Mouse (Mus musculus) liver, embryonic 13.5 days (tissue): ENCODE measurements around the gene Etnk1. TPM values are rescaled to one million over a fixed set of nuclear protein-coding genes. Genes with fewer than 3 reads are reported as not detected.
"Not testable (repeated sequence)": the region's sequence is repeated elsewhere in the genome, so short reads cannot be mapped to it uniquely, and the experiment has no call there.

Experiments used
- ATAC-seq: fragments of 200-750 bp; cut with Nextera tagmentation; 2 replicates; pipeline ENCODE4 v1.8.0; 2017; ENCODE audit warnings: low read depth, mild to moderate bottlenecking, moderate number of reproducible peaks, moderate library complexity
- DNase-seq: peaks from one replicate; pipeline ENCODE4 v3.0.0; 2022
- H3K27ac ChIP-seq: fragments of 300-500 bp; sonication (generic); 2 replicates; pipeline ENCODE4 v1.5.1; 2015; ENCODE audit warnings: moderate library complexity, mild to moderate bottlenecking, inconsistent platforms
- H3K27me3 ChIP-seq: fragments of 300-500 bp; sonication (generic); 2 replicates; pipeline ENCODE4 v1.6.1; 2015; ENCODE audit warnings: mild to moderate bottlenecking, inconsistent platforms
- H3K36me3 ChIP-seq: fragments of 300-500 bp; sonication (generic); 2 replicates; pipeline ENCODE4 v1.6.1; 2015; ENCODE audit warnings: mild to moderate bottlenecking, inconsistent platforms
- H3K4me1 ChIP-seq: fragments of 300-500 bp; sonication (generic); replicated peaks from 2 replicates; pipeline ENCODE4 v1.6.1; 2015; ENCODE audit warnings: inconsistent platforms
- H3K4me2 ChIP-seq: fragments of 300-500 bp; sonication (generic); 2 replicates; pipeline ENCODE4 v1.6.1; 2015; ENCODE audit warnings: inconsistent platforms, mild to moderate bottlenecking, moderate library complexity
- H3K4me3 ChIP-seq: fragments of 300-500 bp; sonication (generic); replicated peaks from 2 replicates; pipeline ENCODE4 v1.5.1; 2015; ENCODE audit warnings: mild to moderate bottlenecking, inconsistent platforms
- H3K9ac ChIP-seq: fragments of 300-500 bp; sonication (generic); 2 replicates; pipeline ENCODE4 v1.6.1; 2015; ENCODE audit warnings: mild to moderate bottlenecking, inconsistent platforms
- H3K9me3 ChIP-seq: fragments of 300-500 bp; sonication (generic); replicated peaks from 2 replicates; pipeline ENCODE4 v1.6.1; 2016; ENCODE audit warnings: inconsistent platforms
- WGBS: fragments of 180-500 bp; shearing (Covaris S2); methylation state at CpG from one replicate; pipeline ENCODE4 v1.1.7; 2015; ENCODE audit not compliant: insufficient replicate concordance; 5-methylcytosine and 5-hydroxymethylcytosine counted together
- polyA plus RNA-seq: library from polyadenylated mRNA; unstranded; fragments of >200 nt; fragmentation: Nextera tagmentation; extraction: Ambion mirVana; gene quantifications from 2 replicates; pipeline ENCODE4 v1.2.1, GENCODE M21; 2015

The Etnk1 gene
- polyA plus RNA-seq, 1 experiment from 2014 or later: 8.0 TPM

DNA sequence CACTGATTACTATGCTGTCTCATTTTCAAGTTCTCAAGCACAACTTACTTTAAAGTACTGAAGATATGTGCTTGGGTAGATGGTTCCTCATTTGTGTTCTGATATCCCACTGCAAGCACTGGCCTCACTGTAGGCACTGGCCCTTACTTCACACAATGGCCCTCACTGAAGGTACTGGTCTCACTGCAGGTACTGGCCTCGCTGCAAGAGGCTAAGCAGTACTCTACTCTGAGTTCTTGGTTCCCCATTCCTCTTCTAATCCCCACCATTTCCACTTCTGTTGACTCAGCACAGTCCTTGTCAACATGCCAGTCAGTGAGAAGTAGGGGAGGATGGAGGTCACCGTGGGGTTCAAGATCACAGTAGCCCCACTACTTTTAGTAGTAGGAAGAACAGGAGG is 27.6 kb upstream of the Etnk1 start:
- Histone ChIP-seq H3K4me3 (no peak overlapping the region), H3K9me3 (no peaks in the 10 kb centered on the region), H3K36me3 (no peaks in the 10 kb centered on the region), H3K27ac (no peak overlapping the region), H3K27me3 (no peaks in the 10 kb centered on the region; the same call in 1 of the 2 replicates), H3K4me1 (0 out of 2 replicates have a peak, but pooled peaks cover 2% of the 10 kb centered on the region), H3K4me2 (no peak overlapping the region), H3K9ac (no peak overlapping the region)
- ATAC-seq: no peak
- DNase-seq: no peak
- 64% methylated on average over 2 of the region's 2 CpGs for WGBS

DNA sequence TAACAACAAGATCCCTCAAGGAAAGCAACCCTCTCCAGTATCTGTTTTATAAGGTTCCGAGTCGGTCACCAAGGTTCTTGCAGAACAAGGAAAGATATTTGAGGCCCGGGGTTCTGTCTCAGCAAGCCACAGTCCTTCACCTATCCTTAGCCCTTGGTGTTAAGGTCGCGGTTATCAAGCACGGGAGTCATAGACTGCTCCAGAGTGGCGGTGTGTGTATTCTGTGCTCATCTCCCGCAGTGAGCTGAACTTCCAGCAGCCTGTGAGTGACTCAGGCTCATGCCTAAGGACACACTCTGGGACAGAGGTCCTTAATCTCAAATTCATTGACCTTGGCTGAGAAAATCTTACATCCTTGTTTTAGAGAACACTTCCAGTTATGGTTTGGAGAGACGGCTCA is 26.1 kb upstream of the Etnk1 start:
- H3K36me3 ChIP-seq: no peaks in the 10 kb centered on the region
- ATAC-seq (no peak), DNase-seq (no peak)
- H3K27ac ChIP-seq: no peak overlapping the region
- no peaks in the 10 kb centered on the region for H3K9me3 ChIP-seq
- no peak overlapping the region for H3K4me3 ChIP-seq
- H3K27me3 ChIP-seq: no peaks in the 10 kb centered on the region; the same call in 1 of the 2 replicates
- H3K4me1 ChIP-seq: peaks cover 2% of the 10 kb centered on the region; the same call in 1 of the 2 replicates
- no peak overlapping the region for H3K9ac ChIP-seq
- WGBS: 73% methylated on average over 9 of the region's 9 CpGs
- H3K4me2 ChIP-seq: no peak overlapping the region

- not testable (repeated sequence) for H3K36me3 ChIP-seq, H3K9ac ChIP-seq, DNase-seq, ATAC-seq, H3K9me3 ChIP-seq, H3K4me3 ChIP-seq, H3K4me2 ChIP-seq, H3K27me3 ChIP-seq, H3K27ac ChIP-seq, H3K4me1 ChIP-seq
- 56% methylated on average over 10 of the region's 10 CpGs for WGBS
Observed at GRCm38 (mm10) chr6:143141624-143142592, 25.1 kb upstream of the Etnk1 start.

DNA sequence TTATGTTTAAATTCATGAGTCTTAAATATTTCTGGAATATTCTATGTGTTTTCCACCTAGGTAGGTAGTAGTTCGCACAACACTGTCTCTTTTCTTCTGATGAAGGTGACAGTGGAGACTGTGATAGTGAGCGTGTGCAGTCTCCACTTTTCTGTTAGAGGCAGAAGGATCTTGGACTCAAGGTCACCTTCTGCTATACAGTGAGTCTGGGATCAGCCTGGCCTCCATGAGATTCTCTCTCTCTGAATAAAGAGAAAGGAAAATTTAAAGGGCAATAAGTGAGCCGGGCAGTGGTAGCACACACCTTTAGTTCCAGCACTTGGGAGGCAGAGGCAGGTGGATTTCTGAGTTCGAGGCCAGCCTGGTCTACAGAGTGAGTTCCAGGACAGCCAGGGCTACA is 24.2 kb upstream of the Etnk1 start:
- Histone ChIP-seq H3K27me3 (no peaks in the 10 kb centered on the region; the same call in 1 of the 2 replicates), H3K4me1 (peaks cover 2% of the 10 kb centered on the region), H3K4me2 (no peak overlapping the region), H3K9me3 (no peaks in the 10 kb centered on the region), H3K4me3 (no peak overlapping the region), H3K36me3 (no peaks in the 10 kb centered on the region), H3K9ac (no peak overlapping the region), H3K27ac (no peak overlapping the region)
- ATAC-seq: no peak
- no peak for DNase-seq
- 74% methylated on average over 4 of the region's 4 CpGs for WGBS

- H3K4me1 ChIP-seq: peaks cover 2% of the 10 kb centered on the region
- WGBS: 77% methylated on average over 9 of the region's 9 CpGs
- H3K9me3 ChIP-seq: no peaks in the 10 kb centered on the region
- no peaks in the 10 kb centered on the region for H3K36me3 ChIP-seq
- H3K4me3 ChIP-seq: peak overlapping the region; percentile 23
- ATAC-seq (no peak), DNase-seq (no peak)
- no peaks in the 10 kb centered on the region; the same call in 1 of the 2 replicates for H3K27me3 ChIP-seq
- peak overlapping the region; percentile 52; the same call in 1 of the 2 replicates for H3K4me2 ChIP-seq
- no peak overlapping the region for H3K27ac ChIP-seq
- H3K9ac ChIP-seq: no peak overlapping the region
Observed at GRCm38 (mm10) chr6:143143321-143143720, 23.7 kb upstream of the Etnk1 start.

DNA sequence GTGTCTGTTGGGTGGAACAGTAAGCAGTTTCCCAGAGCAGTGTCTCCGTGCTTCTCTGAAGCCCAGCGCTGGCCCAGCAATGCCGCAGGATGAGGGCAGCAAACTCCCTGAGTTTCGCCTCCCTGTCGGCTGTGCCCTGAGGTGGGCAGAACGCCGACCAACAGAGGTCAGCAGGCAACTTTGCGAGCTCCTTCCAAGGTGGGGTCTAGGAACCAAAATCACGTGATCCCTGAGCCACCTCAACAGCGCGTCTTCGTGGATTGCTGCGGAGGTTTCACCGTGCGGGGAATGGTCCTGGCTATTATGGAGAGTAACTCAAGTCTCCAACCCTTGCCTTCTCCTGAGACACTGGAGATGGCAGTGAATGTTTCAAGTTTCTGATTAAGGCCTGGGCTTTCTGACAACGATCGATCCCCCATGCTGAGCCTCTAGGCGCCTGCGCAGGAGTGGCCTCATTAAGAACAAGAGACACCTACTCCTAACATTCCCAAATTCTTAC is 23.2 kb upstream of the Etnk1 start:
- DNase-seq (no peak), ATAC-seq (no peak)
- peaks cover 2% of the 10 kb centered on the region for H3K4me1 ChIP-seq
- no peaks in the 10 kb centered on the region; the same call in 1 of the 2 replicates for H3K27me3 ChIP-seq
- no peaks in the 10 kb centered on the region for H3K36me3 ChIP-seq
- no peaks in the 10 kb centered on the region for H3K9me3 ChIP-seq
- H3K27ac ChIP-seq: no peak overlapping the region
- peak overlapping the region; percentile 52 for H3K4me2 ChIP-seq
- WGBS: 33% methylated on average over 19 of the region's 19 CpGs
- H3K4me3 ChIP-seq: peak overlapping the region; percentile 23
- no peak overlapping the region for H3K9ac ChIP-seq

- Histone ChIP-seq H3K4me3 (no peak overlapping the region), H3K27me3 (no peaks in the 10 kb centered on the region; the same call in 1 of the 2 replicates), H3K9me3 (no peaks in the 10 kb centered on the region), H3K4me2 (no peak overlapping the region), H3K27ac (no peak overlapping the region), H3K9ac (no peak overlapping the region), H3K4me1 (peaks cover 6% of the 10 kb centered on the region), H3K36me3 (no peaks in the 10 kb centered on the region)
- ATAC-seq (no peak), DNase-seq (no peak)
- 74% methylated on average over 2 of the region's 2 CpGs for WGBS
Observed at GRCm38 (mm10) chr6:143144556-143144955, 22.5 kb upstream of the Etnk1 start.

- WGBS: 50% methylated on average over 7 of the region's 7 CpGs
- Histone ChIP-seq H3K9me3 (no peaks in the 10 kb centered on the region), H3K27ac (no peak overlapping the region), H3K9ac (no peak overlapping the region), H3K4me1 (peaks cover 8% of the 10 kb centered on the region), H3K4me2 (no peak overlapping the region), H3K36me3 (no peaks in the 10 kb centered on the region), H3K27me3 (no peaks in the 10 kb centered on the region; the same call in 1 of the 2 replicates), H3K4me3 (no peak overlapping the region)
- no peak for DNase-seq
- no peak for ATAC-seq
Observed at GRCm38 (mm10) chr6:143145051-143145450, 22.0 kb upstream of the Etnk1 start.

DNA sequence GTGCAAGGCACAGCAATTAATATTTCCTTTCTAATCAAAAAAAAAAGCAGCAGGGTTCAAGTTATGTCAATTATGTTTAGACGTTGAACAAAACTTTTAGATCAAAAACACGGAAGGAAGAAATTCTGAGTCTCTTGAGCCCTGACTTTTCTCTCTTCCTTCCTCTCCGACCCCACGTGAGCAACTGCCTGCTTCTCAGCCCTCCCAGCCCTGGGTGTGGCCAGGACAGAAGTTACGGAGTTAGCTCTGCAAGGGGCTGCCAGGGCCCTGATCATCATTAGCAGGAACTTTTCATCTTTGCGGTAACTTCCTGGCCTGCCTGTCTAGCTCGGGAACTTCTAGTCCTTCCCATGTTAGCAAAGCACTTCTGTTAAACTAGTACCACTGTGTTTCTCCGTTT is 20.3 kb upstream of the Etnk1 start:
- H3K9me3 ChIP-seq: no peaks in the 10 kb centered on the region
- WGBS: 7% methylated on average over 8 of the region's 8 CpGs
- no peak overlapping the region for H3K9ac ChIP-seq
- H3K27ac ChIP-seq: no peak overlapping the region
- no peaks in the 10 kb centered on the region for H3K36me3 ChIP-seq
- DNase-seq (peak; percentile 13), ATAC-seq (peak; percentile 54; the same call in 1 of the 2 replicates)
- H3K4me2 ChIP-seq: no peak overlapping the region
- H3K27me3 ChIP-seq: no peaks in the 10 kb centered on the region; the same call in 1 of the 2 replicates
- H3K4me1 ChIP-seq: peaks cover 17% of the 10 kb centered on the region
- no peak overlapping the region for H3K4me3 ChIP-seq

GRCm38 (mm10) chr6:143148868-143149267 is 18.2 kb upstream of the Etnk1 start:
- Histone ChIP-seq H3K9me3 (no peaks in the 10 kb centered on the region), H3K36me3 (no peaks in the 10 kb centered on the region), H3K4me1 (peaks cover 22% of the 10 kb centered on the region), H3K27ac (no peak overlapping the region), H3K9ac (no peak overlapping the region), H3K27me3 (no peaks in the 10 kb centered on the region), H3K4me2 (no peak overlapping the region), H3K4me3 (no peak overlapping the region)
- ATAC-seq: no peak
- DNase-seq: no peak

DNA sequence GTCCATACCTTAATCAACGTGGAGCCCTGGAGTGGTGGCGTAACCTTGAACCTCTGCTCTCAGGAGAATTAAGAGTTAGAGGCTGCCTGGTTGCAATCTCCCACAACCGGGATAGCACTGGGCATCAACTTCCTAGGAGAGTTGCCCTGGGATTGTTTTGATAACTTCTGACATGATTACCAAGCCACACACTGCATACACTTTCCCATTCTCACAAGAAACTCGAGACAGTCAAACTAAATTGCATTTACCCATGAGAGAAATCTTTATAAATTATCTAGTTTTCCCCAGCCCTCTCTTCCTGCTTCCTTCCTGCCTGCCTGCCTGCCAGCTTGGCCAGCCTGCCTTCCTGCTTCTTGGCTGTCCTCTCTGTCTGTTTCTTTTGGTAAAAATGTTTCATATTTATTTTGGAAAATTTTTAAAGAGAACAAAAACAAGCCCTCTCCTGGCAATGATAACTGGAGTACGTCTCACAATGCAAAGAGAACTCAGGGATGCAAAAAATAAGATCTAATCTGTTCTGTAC is 17.2 kb upstream of the Etnk1 start:
- ATAC-seq: no peak
- 28% methylated on average over 5 of the region's 5 CpGs for WGBS

More for the DNA sequence above, 17.2 kb upstream of the Etnk1 start:
- Histone ChIP-seq H3K4me3 (no peak overlapping the region), H3K27ac (no peak overlapping the region), H3K36me3 (no peaks in the 10 kb centered on the region), H3K4me1 (peaks cover 24% of the 10 kb centered on the region), H3K9me3 (no peaks in the 10 kb centered on the region), H3K4me2 (no peak overlapping the region), H3K27me3 (no peaks in the 10 kb centered on the region), H3K9ac (no peak overlapping the region)
- no peak for DNase-seq
